Mouse (Mus musculus): Measurements from ENCODE around the gene Col24a1. TPM values are rescaled to one million over a fixed set of nuclear protein-coding genes. Genes with fewer than 3 reads are reported as not detected.

Gene Col24a1
- total and polyA plus RNA-seq, 2 experiments, result 0.05 to 0.28 TPM

DNA sequence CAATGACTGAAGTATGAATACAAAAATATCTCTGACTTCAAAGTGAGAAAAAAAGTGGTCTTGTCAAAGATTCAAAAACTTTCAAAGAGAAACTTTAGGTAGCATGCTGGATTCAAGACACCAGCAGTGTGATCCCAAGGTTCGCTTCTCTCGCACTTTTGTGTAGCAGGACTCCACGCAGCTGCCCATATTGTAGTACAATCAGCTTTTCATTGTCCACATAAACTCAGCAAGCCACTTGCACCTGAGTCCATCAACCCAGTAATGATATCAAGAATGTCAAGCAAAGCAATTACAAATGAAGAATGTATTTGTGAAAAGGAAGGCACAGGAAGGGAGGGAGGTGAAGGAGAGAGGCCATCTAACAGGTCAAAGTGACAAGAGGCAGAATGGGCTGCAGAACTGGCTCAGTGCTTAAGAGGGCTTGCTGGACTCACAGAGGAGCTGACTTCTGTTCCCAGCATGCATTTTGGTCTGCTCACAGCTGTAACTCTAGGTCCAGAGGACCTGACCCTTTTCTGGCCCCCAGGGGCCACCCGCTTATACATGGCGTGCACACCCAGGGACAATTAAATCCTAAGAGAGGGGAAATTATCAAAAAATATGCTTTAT is 7.8 kb downstream of the Col24a1 start:
- TF ChIP-seq POLR2A (IDR thresholded peaks at IDR 0.05; ENCODE audit: extremely low read depth, insufficient read depth, low read length), result no peak
- TF ChIP-seq CTCF (IDR thresholded peaks at IDR 0.05; ENCODE audit: low read depth, low read length), result no peak
- Histone ChIP-seq H3K36me3 (ENCODE audit: control insufficient read depth, insufficient read depth, low read length) (no peaks in the 10 kb centered on the region), H3K27me3 (ENCODE audit: control insufficient read depth, insufficient read depth, low read length) (no peaks in the 10 kb centered on the region), H3K4me3 (ENCODE audit: insufficient read depth, low read depth, low read length) (no peak overlapping the region), H3K9ac (ENCODE audit: low read depth, low read length) (no peak overlapping the region), H3K79me2 (ENCODE audit: control insufficient read depth, insufficient read depth, low read length) (no peaks in the 10 kb centered on the region), H3K27ac (replicated peaks; ENCODE audit: insufficient read depth, low read depth, low read length) (no peak overlapping the region), H3K4me1 (ENCODE audit: control insufficient read depth, insufficient read depth, low read length) (no peaks in the 10 kb centered on the region)
- 93% methylated on average over 5 of the region's 5 CpGs for WGBS
- no peak for DNase-seq (ENCODE audit: extremely low read depth, low read depth, low spot score)

DNA sequence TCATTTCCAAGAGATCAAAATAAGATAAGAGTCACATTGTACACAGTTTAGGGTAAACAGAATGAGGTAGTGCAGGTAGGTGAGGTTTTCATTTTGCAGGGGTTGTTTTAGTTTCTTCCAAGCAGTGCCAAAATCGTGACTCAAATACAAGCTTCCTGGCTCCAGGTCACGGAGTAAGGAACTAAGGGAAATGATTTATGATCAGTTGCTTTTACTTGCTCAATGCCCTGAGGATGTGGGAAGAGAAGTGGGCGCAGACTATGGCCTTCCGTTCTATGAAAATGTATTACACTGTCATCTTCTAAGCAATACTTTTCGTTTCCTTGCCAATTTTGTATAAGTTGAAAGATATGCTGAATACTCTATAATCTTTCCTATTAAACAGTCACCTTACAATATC is 13.0 kb downstream of the Col24a1 start:
- DNase-seq (ENCODE audit: extremely low read depth, low read depth, low spot score), result no peak
- no peaks in the 10 kb centered on the region for H3K36me3 ChIP-seq (ENCODE audit: control insufficient read depth, insufficient read depth, low read length)
- no peak overlapping the region for H3K4me3 ChIP-seq (ENCODE audit: insufficient read depth, low read depth, low read length)
- TF ChIP-seq POLR2A (IDR thresholded peaks at IDR 0.05; ENCODE audit: extremely low read depth, insufficient read depth, low read length) (no peak), CTCF (IDR thresholded peaks at IDR 0.05; ENCODE audit: low read depth, low read length) (no peak)
- H3K27me3 ChIP-seq (ENCODE audit: control insufficient read depth, insufficient read depth, low read length), result no peaks in the 10 kb centered on the region
- H3K79me2 ChIP-seq (ENCODE audit: control insufficient read depth, insufficient read depth, low read length), result no peaks in the 10 kb centered on the region
- no peaks in the 10 kb centered on the region for H3K4me1 ChIP-seq (ENCODE audit: control insufficient read depth, insufficient read depth, low read length)
- no peak overlapping the region for H3K9ac ChIP-seq (ENCODE audit: low read depth, low read length)
- no peak overlapping the region for H3K27ac ChIP-seq (replicated peaks; ENCODE audit: insufficient read depth, low read depth, low read length)
- WGBS, result 69% methylated on average over 5 of the region's 5 CpGs

DNA sequence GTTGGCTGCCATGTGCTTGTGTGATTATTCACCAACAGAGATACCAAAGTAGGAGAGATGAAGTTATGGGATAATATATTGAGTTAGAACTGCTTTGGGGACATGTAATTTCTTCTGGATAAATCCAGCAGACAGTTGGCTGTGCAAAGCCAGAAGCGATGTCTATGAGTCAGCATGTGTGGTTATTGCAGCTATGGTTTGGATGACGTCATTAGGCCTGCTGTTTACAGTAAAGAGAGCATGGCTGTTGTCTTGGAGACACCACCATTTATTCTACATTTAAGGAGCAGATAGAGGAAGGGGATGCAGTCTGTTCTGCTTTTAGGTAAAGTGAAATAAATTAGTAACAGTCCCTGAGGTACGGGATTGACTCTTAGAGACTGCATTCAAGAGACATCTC is 14.9 kb downstream of the Col24a1 start:
- Histone ChIP-seq H3K79me2 (ENCODE audit: control insufficient read depth, insufficient read depth, low read length) (no peaks in the 10 kb centered on the region), H3K4me3 (ENCODE audit: insufficient read depth, low read depth, low read length) (no peak overlapping the region), H3K4me1 (ENCODE audit: control insufficient read depth, insufficient read depth, low read length) (no peaks in the 10 kb centered on the region), H3K36me3 (ENCODE audit: control insufficient read depth, insufficient read depth, low read length) (no peaks in the 10 kb centered on the region), H3K27ac (replicated peaks; ENCODE audit: insufficient read depth, low read depth, low read length) (no peak overlapping the region), H3K27me3 (ENCODE audit: control insufficient read depth, insufficient read depth, low read length) (no peaks in the 10 kb centered on the region), H3K9ac (ENCODE audit: low read depth, low read length) (no peak overlapping the region)
- TF ChIP-seq POLR2A (IDR thresholded peaks at IDR 0.05; ENCODE audit: extremely low read depth, insufficient read depth, low read length) (no peak), CTCF (IDR thresholded peaks at IDR 0.05; ENCODE audit: low read depth, low read length) (no peak)
- DNase-seq (ENCODE audit: extremely low read depth, low read depth, low spot score), result no peak
- 80% methylated on average over 3 of the region's 3 CpGs for WGBS

DNA sequence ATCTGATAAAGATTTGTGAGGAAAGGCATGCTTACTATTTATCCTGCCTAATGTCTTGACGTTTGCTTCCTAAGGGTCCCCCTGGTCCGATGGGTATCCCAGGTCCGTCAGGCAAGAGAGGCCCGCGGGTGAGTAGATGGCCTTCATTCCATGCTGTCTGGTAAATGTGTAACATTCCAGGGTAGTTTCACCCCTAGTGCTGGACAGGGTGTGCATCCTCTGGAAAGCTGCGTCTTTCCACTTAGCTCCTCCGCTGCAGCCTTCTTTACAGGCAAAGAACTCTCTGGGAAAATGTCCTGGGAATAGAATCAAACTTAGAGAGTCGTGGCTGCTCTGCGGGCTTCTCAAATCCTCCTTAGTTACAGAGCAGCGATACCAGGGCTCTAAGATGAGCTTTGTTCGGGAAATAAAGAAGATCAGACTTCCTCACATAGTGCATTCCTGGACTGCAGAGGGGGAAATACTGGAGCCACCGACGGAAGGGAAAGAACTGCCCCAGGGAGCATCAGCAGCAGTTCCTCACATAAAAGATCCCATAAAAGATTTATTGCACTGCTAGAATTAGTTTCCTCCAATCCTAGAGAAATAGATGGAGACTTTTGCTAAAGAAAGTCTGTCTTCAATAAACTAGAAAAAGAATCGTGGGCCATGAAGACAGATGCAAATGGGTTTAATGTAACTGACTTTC is 28.5 kb downstream of the Col24a1 start:
- H3K9ac ChIP-seq (ENCODE audit: low read depth, low read length), result no peak overlapping the region
- TF ChIP-seq CTCF (IDR thresholded peaks at IDR 0.05; ENCODE audit: low read depth, low read length), result no peak
- no peak for TF ChIP-seq POLR2A (IDR thresholded peaks at IDR 0.05; ENCODE audit: extremely low read depth, insufficient read depth, low read length)
- H3K36me3 ChIP-seq (ENCODE audit: control insufficient read depth, insufficient read depth, low read length), result no peaks in the 10 kb centered on the region
- no peak overlapping the region for H3K4me3 ChIP-seq (ENCODE audit: insufficient read depth, low read depth, low read length)
- H3K4me1 ChIP-seq (ENCODE audit: control insufficient read depth, insufficient read depth, low read length), result no peaks in the 10 kb centered on the region
- no peak for DNase-seq (ENCODE audit: extremely low read depth, low read depth, low spot score)
- WGBS, result 75% methylated on average over 14 of the region's 14 CpGs
- H3K27ac ChIP-seq (replicated peaks; ENCODE audit: insufficient read depth, low read depth, low read length), result no peak overlapping the region
- no peaks in the 10 kb centered on the region for H3K79me2 ChIP-seq (ENCODE audit: control insufficient read depth, insufficient read depth, low read length)
- H3K27me3 ChIP-seq (ENCODE audit: control insufficient read depth, insufficient read depth, low read length), result no peaks in the 10 kb centered on the region

DNA sequence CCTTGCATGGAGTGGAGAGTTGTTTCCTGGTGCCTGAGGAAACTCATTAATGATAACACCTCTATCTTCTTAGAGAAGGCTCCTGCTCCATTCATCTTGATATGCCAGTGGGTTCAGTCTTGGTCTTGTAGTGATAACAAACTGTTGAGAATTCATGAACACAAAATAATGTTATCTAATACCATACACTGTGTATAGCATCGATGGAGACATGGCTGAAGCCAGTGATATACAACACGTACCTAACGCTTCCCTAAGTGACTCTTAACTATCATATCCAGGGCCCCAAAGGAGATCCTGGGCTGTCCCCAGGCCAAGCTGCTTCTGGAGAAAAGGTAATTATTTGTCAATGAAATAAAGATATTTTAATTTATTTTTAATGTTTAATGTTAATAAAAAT is 33.1 kb downstream of the Col24a1 start:
- Histone ChIP-seq H3K4me1 (ENCODE audit: control insufficient read depth, insufficient read depth, low read length) (no peaks in the 10 kb centered on the region), H3K27ac (replicated peaks; ENCODE audit: insufficient read depth, low read depth, low read length) (no peak overlapping the region), H3K27me3 (ENCODE audit: control insufficient read depth, insufficient read depth, low read length) (no peaks in the 10 kb centered on the region), H3K9ac (ENCODE audit: low read depth, low read length) (no peak overlapping the region), H3K4me3 (ENCODE audit: insufficient read depth, low read depth, low read length) (no peak overlapping the region), H3K79me2 (ENCODE audit: control insufficient read depth, insufficient read depth, low read length) (no peaks in the 10 kb centered on the region), H3K36me3 (ENCODE audit: control insufficient read depth, insufficient read depth, low read length) (no peaks in the 10 kb centered on the region)
- DNase-seq (ENCODE audit: extremely low read depth, low read depth, low spot score), result no peak
- TF ChIP-seq CTCF (IDR thresholded peaks at IDR 0.05; ENCODE audit: low read depth, low read length) (no peak), POLR2A (IDR thresholded peaks at IDR 0.05; ENCODE audit: extremely low read depth, insufficient read depth, low read length) (no peak)
- WGBS, result 93% methylated on average over 3 of the region's 3 CpGs

DNA sequence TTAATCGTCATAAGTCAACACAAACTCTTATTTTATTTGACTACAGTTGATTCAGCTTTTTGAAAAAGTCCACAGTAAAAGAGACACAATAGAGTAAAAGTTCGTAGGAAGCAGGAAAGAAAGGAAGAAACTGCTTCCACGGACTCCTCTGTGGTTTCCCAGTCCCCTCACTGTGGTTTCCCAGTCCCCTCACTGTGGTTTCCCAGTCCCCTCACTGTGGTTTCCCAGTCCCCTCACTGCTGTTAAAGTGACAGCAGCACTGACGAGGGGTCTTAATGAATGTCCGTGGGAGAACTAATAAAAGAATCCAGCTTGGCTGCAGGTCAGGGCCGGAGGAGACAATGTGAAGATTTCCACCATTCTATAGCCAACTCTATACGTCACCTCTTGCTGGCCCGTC is 39.4 kb downstream of the Col24a1 start:
- no peaks in the 10 kb centered on the region for H3K27me3 ChIP-seq (ENCODE audit: control insufficient read depth, insufficient read depth, low read length)
- no peaks in the 10 kb centered on the region for H3K36me3 ChIP-seq (ENCODE audit: control insufficient read depth, insufficient read depth, low read length)
- TF ChIP-seq POLR2A (IDR thresholded peaks at IDR 0.05; ENCODE audit: extremely low read depth, insufficient read depth, low read length) (no peak), CTCF (IDR thresholded peaks at IDR 0.05; ENCODE audit: low read depth, low read length) (no peak)
- H3K4me1 ChIP-seq (ENCODE audit: control insufficient read depth, insufficient read depth, low read length), result no peaks in the 10 kb centered on the region
- H3K4me3 ChIP-seq (ENCODE audit: insufficient read depth, low read depth, low read length), result no peak overlapping the region
- DNase-seq (ENCODE audit: extremely low read depth, low read depth, low spot score), result no peak
- no peak overlapping the region for H3K9ac ChIP-seq (ENCODE audit: low read depth, low read length)
- WGBS, result 81% methylated on average over 8 of the region's 8 CpGs
- H3K27ac ChIP-seq (replicated peaks; ENCODE audit: insufficient read depth, low read depth, low read length), result no peak overlapping the region
- no peaks in the 10 kb centered on the region for H3K79me2 ChIP-seq (ENCODE audit: control insufficient read depth, insufficient read depth, low read length)

Data from liver, adult 2 months (tissue).